Mouse (Mus musculus) forebrain, postnatal 0 days (tissue): ENCODE measurements around the gene Jph3. TPM values are rescaled to one million over a fixed set of nuclear protein-coding genes. Genes with fewer than 3 reads are reported as not detected.

Experiments
- ATAC-seq: fragments of 200-750 bp; cut with Nextera tagmentation; 2 replicates; pipeline ENCODE4 v1.8.0; 2017; ENCODE audit warnings: mild to moderate bottlenecking, moderate library complexity
- DNase-seq: peaks from one replicate; pipeline ENCODE4 v3.0.0-alpha.2; 2015
- H3K27ac ChIP-seq: fragments of 300-500 bp; sonication (generic); 2 replicates; pipeline ENCODE4 v1.5.1; 2014; ENCODE audit warnings: low read depth, mild to moderate bottlenecking, antibody characterized with exemption, low read length, moderate library complexity, mixed read lengths
- H3K27me3 ChIP-seq: fragments of 300-500 bp; sonication (generic); 2 replicates; pipeline ENCODE4 v1.6.1; 2014; ENCODE audit warnings: mild to moderate bottlenecking, low read length, mixed read lengths; ENCODE audit not compliant: insufficient read depth
- H3K36me3 ChIP-seq: fragments of 300-500 bp; sonication (generic); 2 replicates; pipeline ENCODE4 v1.6.1; 2014; ENCODE audit warnings: mild to moderate bottlenecking, moderate library complexity; ENCODE audit not compliant: insufficient read depth
- H3K4me1 ChIP-seq: fragments of 300-500 bp; sonication (generic); 2 replicates; pipeline ENCODE4 v1.6.1; 2014; ENCODE audit warnings: antibody characterized with exemption; ENCODE audit not compliant: insufficient read depth
- H3K4me2 ChIP-seq: fragments of 300-500 bp; sonication (generic); 2 replicates; pipeline ENCODE4 v1.6.1; 2014; ENCODE audit warnings: low read depth, mild to moderate bottlenecking, moderate library complexity
- H3K4me3 ChIP-seq: fragments of 300-500 bp; sonication (generic); 2 replicates; pipeline ENCODE4 v1.5.1; 2014; ENCODE audit warnings: low read depth, low read length, mixed read lengths
- H3K9ac ChIP-seq: fragments of 300-500 bp; sonication (generic); 2 replicates; pipeline ENCODE4 v1.6.1; 2014; ENCODE audit warnings: mild to moderate bottlenecking
- H3K9me3 ChIP-seq: fragments of 300-500 bp; sonication (generic); 2 replicates; pipeline ENCODE4 v1.6.1; 2016; ENCODE audit warnings: low read length
- CTCF ChIP-seq: sonication (generic); IDR thresholded peaks from 2 replicates; pipeline ENCODE4 v1.5.1; 2016; ENCODE audit warnings: antibody characterized with exemption, control low read depth, low read depth
- WGBS: fragments of 180-500 bp; shearing (Covaris S2); extraction: QIAGEN DNeasy Blood & Tissue Kit; methylation state at CpG from one replicate; pipeline ENCODE4 v1.1.7; 2014; 5-methylcytosine and 5-hydroxymethylcytosine counted together
- polyA plus RNA-seq: library from polyadenylated mRNA; unstranded; fragments of >200 nt; fragmentation: Nextera tagmentation; extraction: Ambion mirVana; gene quantifications from 2 replicates; pipeline ENCODE4 v1.2.1, GENCODE M21; 2015
- total RNA-seq: library from RNA; depleted of rRNA; stranded (reverse); fragments of >200 nt; gene quantifications from 2 replicates; pipeline ENCODE4 v1.2.3, GENCODE M21; 2014

The Jph3 gene
- total and polyA plus RNA-seq, 2 experiments from 2014 or later = 65.8 to 123 TPM

- no peak for DNase-seq
- WGBS = 59% methylated on average over 5 of the region's 5 CpGs
- peaks cover 24% of the 10 kb centered on the region for H3K36me3 ChIP-seq
- H3K9me3 ChIP-seq = no peaks in the 10 kb centered on the region
- no peak for TF ChIP-seq CTCF
- H3K27me3 ChIP-seq = no peaks in the 10 kb centered on the region
- ATAC-seq = no peak
- no peak overlapping the region for H3K4me3 ChIP-seq
- H3K4me2 ChIP-seq = no peak overlapping the region
- H3K27ac ChIP-seq = no peak overlapping the region
- no peaks in the 10 kb centered on the region for H3K4me1 ChIP-seq
- H3K9ac ChIP-seq = no peak overlapping the region
These were observed 53.1 kb downstream of the Jph3 start for GRCm38 (mm10) chr8:121782493-121782892.

- Histone ChIP-seq H3K9me3 (no peaks in the 10 kb centered on the region), H3K36me3 (peaks cover 36% of the 10 kb centered on the region), H3K9ac (no peak overlapping the region), H3K4me2 (no peak overlapping the region), H3K27ac (no peak overlapping the region), H3K27me3 (no peaks in the 10 kb centered on the region), H3K4me1 (no peaks in the 10 kb centered on the region), H3K4me3 (no peak overlapping the region)
- DNase-seq = no peak
- TF ChIP-seq CTCF = no peak
- 53% methylated on average over 10 of the region's 10 CpGs for WGBS
- ATAC-seq = peak; percentile 50; the same call in 1 of the 2 replicates
These were observed 57.1 kb downstream of the Jph3 start for GRCm38 (mm10) chr8:121786542-121786941.

DNA sequence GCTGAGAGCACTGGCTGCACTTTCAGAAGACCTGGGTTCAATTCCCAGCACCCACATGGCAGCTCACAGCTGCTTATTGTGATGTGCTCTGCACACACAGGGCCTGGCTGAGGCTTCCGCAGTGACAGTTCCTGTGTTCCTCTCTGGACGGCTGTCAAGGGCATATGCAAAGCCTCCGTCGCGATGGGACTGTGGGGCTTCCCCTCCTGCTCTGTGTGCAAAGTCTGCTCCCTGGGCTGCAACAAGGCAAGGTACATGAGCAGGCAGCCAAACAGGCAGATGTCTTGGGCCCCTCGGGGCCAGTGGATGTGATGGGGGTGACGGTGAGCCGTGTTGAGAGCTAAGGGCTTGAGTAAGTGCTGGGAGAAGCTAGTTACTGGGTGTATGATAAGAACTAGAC is 59.4 kb downstream of the Jph3 start:
- no peak for DNase-seq
- no peak for TF ChIP-seq CTCF
- no peak overlapping the region for H3K27ac ChIP-seq
- H3K9me3 ChIP-seq = no peaks in the 10 kb centered on the region
- no peak overlapping the region for H3K4me2 ChIP-seq
- H3K4me3 ChIP-seq = no peak overlapping the region
- H3K27me3 ChIP-seq = no peaks in the 10 kb centered on the region
- H3K9ac ChIP-seq = no peak overlapping the region
- 91% methylated on average over 8 of the region's 8 CpGs for WGBS
- H3K36me3 ChIP-seq = peaks cover 31% of the 10 kb centered on the region
- no peak for ATAC-seq
- H3K4me1 ChIP-seq = no peaks in the 10 kb centered on the region

GRCm38 (mm10) chr8:121792159-121792558 is 62.7 kb downstream of the Jph3 start:
- 81% methylated on average over 7 of the region's 7 CpGs for WGBS
- Histone ChIP-seq H3K9ac (no peak overlapping the region), H3K9me3 (no peaks in the 10 kb centered on the region), H3K36me3 (peaks cover 32% of the 10 kb centered on the region), H3K4me1 (no peaks in the 10 kb centered on the region), H3K27ac (no peak overlapping the region), H3K4me2 (no peak overlapping the region), H3K27me3 (no peaks in the 10 kb centered on the region), H3K4me3 (no peak overlapping the region)
- ATAC-seq (no peak), DNase-seq (no peak)
- TF ChIP-seq CTCF = no peak

GRCm38 (mm10) chr8:121792627-121793026 is 63.2 kb downstream of the Jph3 start:
- no peaks in the 10 kb centered on the region for H3K27me3 ChIP-seq
- DNase-seq (no peak), ATAC-seq (peak; percentile 19; the same call in 1 of the 2 replicates)
- no peak overlapping the region for H3K4me3 ChIP-seq
- H3K36me3 ChIP-seq = peaks cover 37% of the 10 kb centered on the region
- no peak overlapping the region for H3K4me2 ChIP-seq
- WGBS = 84% methylated on average over 4 of the region's 4 CpGs
- no peaks in the 10 kb centered on the region for H3K4me1 ChIP-seq
- H3K9me3 ChIP-seq = no peaks in the 10 kb centered on the region
- H3K9ac ChIP-seq = no peak overlapping the region
- no peak overlapping the region for H3K27ac ChIP-seq
- TF ChIP-seq CTCF = no peak

DNA sequence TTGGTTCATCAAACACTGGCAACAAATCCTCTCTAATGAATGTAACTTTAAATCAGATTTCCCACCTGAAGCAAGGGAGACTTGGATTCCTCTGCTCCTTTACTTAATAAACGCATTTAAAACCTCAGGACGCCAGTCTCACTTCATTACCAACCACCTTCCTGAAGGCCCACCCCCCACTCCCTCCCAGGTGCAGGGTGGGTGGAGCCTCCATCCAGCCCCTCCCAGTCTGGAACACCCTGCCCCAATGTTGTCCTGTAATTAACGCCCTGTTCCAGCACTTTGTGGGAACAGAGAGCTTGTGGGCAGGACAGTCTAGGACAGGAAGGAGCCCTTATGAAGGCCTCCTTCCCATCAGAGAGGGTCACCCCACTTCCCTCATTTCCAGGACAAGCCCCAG is 64.7 kb downstream of the Jph3 start:
- no peak for TF ChIP-seq CTCF
- Histone ChIP-seq H3K27ac (no peak overlapping the region), H3K4me1 (no peaks in the 10 kb centered on the region), H3K27me3 (no peaks in the 10 kb centered on the region), H3K4me3 (no peak overlapping the region), H3K4me2 (no peak overlapping the region), H3K9ac (no peak overlapping the region), H3K36me3 (peaks cover 49% of the 10 kb centered on the region), H3K9me3 (no peaks in the 10 kb centered on the region)
- ATAC-seq = no peak
- 57% methylated on average over 3 of the region's 3 CpGs for WGBS
- DNase-seq = no peak

DNA sequence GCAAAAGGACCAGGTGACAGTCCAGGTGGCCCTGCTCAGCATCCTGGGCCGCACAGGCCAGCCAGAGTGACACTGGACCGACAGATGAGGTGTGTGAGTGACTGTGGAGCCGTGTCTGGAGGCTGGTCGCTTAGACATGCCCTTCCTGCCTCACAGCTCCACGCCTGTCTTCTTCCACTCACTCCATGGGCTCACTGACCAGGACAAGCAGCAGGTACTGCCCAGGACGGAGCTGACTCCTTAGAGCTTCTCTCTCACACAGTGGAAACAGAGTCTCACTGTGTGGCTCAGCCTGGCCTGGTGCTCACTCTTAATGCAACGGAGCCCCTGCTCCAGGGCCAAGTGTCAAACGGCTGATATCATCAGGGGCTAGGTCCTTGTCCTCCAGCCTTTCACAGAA is 66.0 kb downstream of the Jph3 start:
- Histone ChIP-seq H3K9me3 (no peaks in the 10 kb centered on the region), H3K27ac (no peak overlapping the region), H3K4me2 (no peak overlapping the region), H3K9ac (no peak overlapping the region), H3K36me3 (peaks cover 47% of the 10 kb centered on the region), H3K27me3 (no peaks in the 10 kb centered on the region), H3K4me1 (no peaks in the 10 kb centered on the region), H3K4me3 (no peak overlapping the region)
- DNase-seq (no peak), ATAC-seq (no peak)
- 92% methylated on average over 8 of the region's 8 CpGs for WGBS
- TF ChIP-seq CTCF = no peak

DNA sequence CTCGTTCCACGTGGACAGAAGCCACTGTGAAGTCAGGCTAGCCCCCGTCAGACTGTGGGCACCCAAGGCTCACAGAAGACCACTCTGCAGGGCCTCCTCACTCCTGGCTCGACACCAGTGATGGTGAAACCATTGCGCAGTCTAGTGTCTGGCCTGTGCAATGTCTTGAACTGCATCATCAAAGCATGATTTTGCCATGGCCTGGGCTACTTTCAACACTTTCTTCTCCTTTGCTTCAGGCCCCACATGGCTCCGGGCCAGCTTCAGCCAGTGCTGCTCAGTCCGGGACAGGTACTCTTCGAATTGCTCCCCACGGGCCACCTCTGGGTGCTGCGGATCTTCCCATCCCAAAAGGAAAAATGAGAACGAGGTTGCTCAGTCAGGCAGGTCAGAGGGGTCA is 67.0 kb downstream of the Jph3 start:
- ATAC-seq = no peak
- Histone ChIP-seq H3K4me3 (no peak overlapping the region), H3K27ac (no peak overlapping the region), H3K4me2 (no peak overlapping the region), H3K27me3 (no peaks in the 10 kb centered on the region), H3K9ac (no peak overlapping the region), H3K4me1 (no peaks in the 10 kb centered on the region), H3K36me3 (peaks cover 48% of the 10 kb centered on the region), H3K9me3 (no peaks in the 10 kb centered on the region)
- DNase-seq = no peak
- WGBS = 94% methylated on average over 11 of the region's 11 CpGs
- TF ChIP-seq CTCF = no peak
